Mouse (Mus musculus) MEL (cell line): ENCODE results near the gene Zp3. TPM values are rescaled to one million over a fixed set of nuclear protein-coding genes. Genes with fewer than 3 reads are reported as not detected.

Experiments
- DNase-seq: peaks from one replicate; pipeline ENCODE4 v3.0.0; 2011; ENCODE audit warnings: low read depth, low spot score
- H3K27ac ChIP-seq: 2 replicates; pipeline ENCODE4 v1.5.1; 2012; ENCODE audit warnings: low read depth, mild to moderate bottlenecking, control low read depth, low read length, moderate library complexity; ENCODE audit not compliant: control insufficient read depth
- H3K27me3 ChIP-seq, 2 experiments: fragments of 150-350 bp in 1 of 2; sonication (generic) in 1 of 2; 2 replicates each; pipeline ENCODE4 v1.6.1; 2012; ENCODE audit warnings: low read length in 2 of 2, mild to moderate bottlenecking in 2 of 2, improper control_type of control experiment in 1 of 2, moderate library complexity in 1 of 2; ENCODE audit not compliant: insufficient read depth in 2 of 2, control insufficient read depth in 1 of 2
- H3K36me3 ChIP-seq, 2 experiments: 2 replicates each; pipeline ENCODE4 v1.6.1; 2012 to 2014; ENCODE audit warnings: low read length in 2 of 2, improper control_type of control experiment in 1 of 2, inconsistent platforms in 1 of 2, mild to moderate bottlenecking in 1 of 2; ENCODE audit not compliant: insufficient read depth in 2 of 2, control insufficient read depth in 1 of 2
- H3K4me1 ChIP-seq, 2 experiments: fragments of 150-350 bp in 1 of 2; sonication (generic) in 1 of 2; 2 replicates each; pipeline ENCODE4 v1.6.1; 2012; ENCODE audit warnings: low read length in 2 of 2, improper control_type of control experiment in 1 of 2, mild to moderate bottlenecking in 1 of 2; ENCODE audit not compliant: insufficient read depth in 2 of 2, control insufficient read depth in 1 of 2
- H3K4me3 ChIP-seq, 2 experiments: fragments of 150-350 bp in 1 of 2; sonication (generic) in 1 of 2; 2 replicates each; pipeline ENCODE4 v1.5.1; 2012; ENCODE audit warnings: low read depth in 2 of 2, low read length in 2 of 2, mild to moderate bottlenecking in 2 of 2, moderate library complexity in 2 of 2, control low read depth in 1 of 2, improper control_type of control experiment in 1 of 2; ENCODE audit not compliant: control insufficient read depth in 1 of 2, insufficient read depth in 1 of 2
- H3K79me2 ChIP-seq: 2 replicates; pipeline ENCODE4 v1.6.1; 2012; ENCODE audit warnings: mild to moderate bottlenecking, low read length, moderate library complexity; ENCODE audit not compliant: control insufficient read depth, poor library complexity, insufficient read depth
- H3K9ac ChIP-seq: 2 replicates; pipeline ENCODE4 v1.6.1; 2012; ENCODE audit warnings: low read depth, mild to moderate bottlenecking, control low read depth, low read length, moderate library complexity; ENCODE audit not compliant: control insufficient read depth, poor library complexity, severe bottlenecking
- H3K9me3 ChIP-seq: fragments of 150-350 bp; sonication (generic); replicated peaks from 2 replicates; pipeline ENCODE4 v1.6.1; 2012; ENCODE audit warnings: mild to moderate bottlenecking, low read length, improper control_type of control experiment, moderate library complexity; ENCODE audit not compliant: insufficient read depth
- BHLHE40 ChIP-seq: IDR thresholded peaks from 2 replicates; pipeline ENCODE4 v1.6.1; 2012; ENCODE audit warnings: low read depth, mild to moderate bottlenecking, inconsistent platforms, low read length, improper control_type of control experiment, borderline replicate concordance
- CHD1 ChIP-seq: IDR thresholded peaks from 2 replicates; pipeline ENCODE4 v1.6.1; 2012; ENCODE audit warnings: low read depth, mild to moderate bottlenecking, inconsistent platforms, low read length, improper control_type of control experiment
- CHD2 ChIP-seq: IDR thresholded peaks from 2 replicates; pipeline ENCODE4 v1.6.1; 2011; ENCODE audit warnings: low read length, improper control_type of control experiment
- CTCF ChIP-seq, 3 experiments: IDR thresholded peaks in 2 of 3; conservative IDR thresholded peaks in 1 of 3; 2 replicates each; pipeline ENCODE4 v1.5.1; 2011 to 2012; ENCODE audit warnings: low read length in 3 of 3, low read depth in 2 of 3, mild to moderate bottlenecking in 2 of 3, improper control_type of control experiment in 1 of 3, inconsistent platforms in 1 of 3, mixed read lengths in 1 of 3, moderate library complexity in 1 of 3; ENCODE audit not compliant: control insufficient read depth in 1 of 3, insufficient read depth in 1 of 3, poor library complexity in 1 of 3, severe bottlenecking in 1 of 3
- ETS1 ChIP-seq: IDR thresholded peaks from 2 replicates; pipeline ENCODE4 v1.6.1; 2012; ENCODE audit warnings: low read depth, mild to moderate bottlenecking, inconsistent platforms, low read length, improper control_type of control experiment, moderate library complexity
- GABPA ChIP-seq: IDR thresholded peaks from 2 replicates; pipeline ENCODE4 v1.6.1; 2012; ENCODE audit warnings: low read depth, mild to moderate bottlenecking, inconsistent platforms, low read length, improper control_type of control experiment, moderate library complexity
- GATA1 ChIP-seq: IDR thresholded peaks from 2 replicates; pipeline ENCODE4 v1.6.1; 2011; ENCODE audit warnings: low read depth, low read length, improper control_type of control experiment
- HCFC1 ChIP-seq: IDR thresholded peaks from 2 replicates; pipeline ENCODE4 v1.6.1; 2012; ENCODE audit warnings: low read depth, mild to moderate bottlenecking, inconsistent platforms, low read length, improper control_type of control experiment, moderate library complexity
- JUND ChIP-seq: IDR thresholded peaks from 2 replicates; pipeline ENCODE4 v1.6.1; 2011; ENCODE audit warnings: low read depth, mild to moderate bottlenecking, improper control_type of control experiment, low read length
- MAFK ChIP-seq: IDR thresholded peaks from 2 replicates; pipeline ENCODE4 v1.6.1; 2011; ENCODE audit warnings: low read depth, mild to moderate bottlenecking, low read length, improper control_type of control experiment, borderline replicate concordance
- MAX ChIP-seq: IDR thresholded peaks from 2 replicates; pipeline ENCODE4 v1.6.1; 2011; ENCODE audit warnings: low read length, improper control_type of control experiment
- MEF2A ChIP-seq: IDR thresholded peaks from 2 replicates; pipeline ENCODE4 v1.6.1; 2014; ENCODE audit warnings: low read depth, mild to moderate bottlenecking, inconsistent platforms, low read length, improper control_type of control experiment; ENCODE audit not compliant: poor library complexity, insufficient replicate concordance, severe bottlenecking; ENCODE audit errors: extremely low read depth
- MXI1 ChIP-seq: IDR thresholded peaks from 2 replicates; pipeline ENCODE4 v1.6.1; 2011; ENCODE audit warnings: mild to moderate bottlenecking, low read depth, low read length, improper control_type of control experiment
- MYC ChIP-seq: IDR thresholded peaks from 2 replicates; pipeline ENCODE4 v1.6.1; 2011; ENCODE audit warnings: low read depth, mild to moderate bottlenecking, low read length, improper control_type of control experiment, moderate library complexity
- NELFE ChIP-seq: IDR thresholded peaks from 2 replicates; pipeline ENCODE4 v1.6.1; 2011; ENCODE audit warnings: low read depth, low read length, improper control_type of control experiment
- NRF1 ChIP-seq: IDR thresholded peaks from 2 replicates; pipeline ENCODE4 v1.6.1; 2014; ENCODE audit warnings: low read depth, mild to moderate bottlenecking, inconsistent platforms, low read length, improper control_type of control experiment, moderate library complexity; ENCODE audit not compliant: poor library complexity, insufficient read depth, severe bottlenecking
- POLR2A ChIP-seq, 2 experiments: IDR thresholded peaks; 2 replicates each; pipeline ENCODE4 v1.6.1; 2011 to 2012; ENCODE audit warnings: low read length in 2 of 2, mild to moderate bottlenecking in 2 of 2, control low read depth in 1 of 2, improper control_type of control experiment in 1 of 2, low read depth in 1 of 2, moderate library complexity in 1 of 2; ENCODE audit not compliant: control insufficient read depth in 1 of 2, insufficient read depth in 1 of 2, poor library complexity in 1 of 2
- POLR2AphosphoS2 ChIP-seq: IDR thresholded peaks from 2 replicates; pipeline ENCODE4 v1.6.1; 2011; ENCODE audit warnings: low read length, improper control_type of control experiment
- POLR2AphosphoS5 ChIP-seq: IDR thresholded peaks from 2 replicates; pipeline ENCODE4 v1.6.1; 2012; ENCODE audit warnings: low read depth, borderline replicate concordance, mild to moderate bottlenecking, inconsistent platforms, low read length, moderate library complexity, mixed read lengths
- RAD21 ChIP-seq: IDR thresholded peaks from 2 replicates; pipeline ENCODE4 v1.6.1; 2011; ENCODE audit warnings: mild to moderate bottlenecking, low read depth, low read length, improper control_type of control experiment
- RCOR1 ChIP-seq: IDR thresholded peaks from 2 replicates; pipeline ENCODE4 v1.6.1; 2012; ENCODE audit warnings: low read depth, mild to moderate bottlenecking, inconsistent platforms, low read length, improper control_type of control experiment
- SMC3 ChIP-seq: IDR thresholded peaks from 2 replicates; pipeline ENCODE4 v1.6.1; 2011; ENCODE audit warnings: low read depth, low read length, improper control_type of control experiment
- TBP ChIP-seq: IDR thresholded peaks from 2 replicates; pipeline ENCODE4 v1.8.0; 2011; ENCODE audit warnings: low read depth, low read length, improper control_type of control experiment
- TCF12 ChIP-seq: IDR thresholded peaks from 2 replicates; pipeline ENCODE4 v1.6.1; 2014; ENCODE audit warnings: low read depth, mild to moderate bottlenecking, inconsistent platforms, low read length, improper control_type of control experiment, moderate library complexity
- UBTF ChIP-seq: IDR thresholded peaks from 2 replicates; pipeline ENCODE4 v1.6.1; 2012; ENCODE audit warnings: low read depth, mild to moderate bottlenecking, inconsistent platforms, low read length, improper control_type of control experiment, moderate library complexity, borderline replicate concordance; ENCODE audit not compliant: insufficient read depth
- USF1 ChIP-seq: IDR thresholded peaks from 2 replicates; pipeline ENCODE4 v1.6.1; 2014; ENCODE audit warnings: low read depth, mild to moderate bottlenecking, inconsistent platforms, low read length, improper control_type of control experiment, moderate library complexity
- USF2 ChIP-seq, 2 experiments: IDR thresholded peaks; 2 replicates each; pipeline ENCODE4 v1.6.1; 2011 to 2012; ENCODE audit warnings: improper control_type of control experiment in 2 of 2, low read length in 2 of 2, borderline replicate concordance in 1 of 2, inconsistent platforms in 1 of 2, low read depth in 1 of 2, mild to moderate bottlenecking in 1 of 2; ENCODE audit not compliant: insufficient read depth in 1 of 2
- ZKSCAN1 ChIP-seq: IDR thresholded peaks from 2 replicates; pipeline ENCODE4 v1.6.1; 2012; ENCODE audit warnings: low read depth, mild to moderate bottlenecking, inconsistent platforms, low read length, improper control_type of control experiment, moderate library complexity
- ZNF384 ChIP-seq: IDR thresholded peaks from 2 replicates; pipeline ENCODE4 v1.6.1; 2012; ENCODE audit warnings: low read depth, mild to moderate bottlenecking, inconsistent platforms, low read length, improper control_type of control experiment
- polyA plus RNA-seq, 2 experiments: library from polyadenylated mRNA; stranded (reverse) in 1 of 2; unstranded in 1 of 2; fragments of >175 nt in 1 of 2; fragments of >200 nt in 1 of 2; gene quantifications; 2 replicates each; pipeline versions ENCODE4 v1.2.1 to v1.2.4; 2012; ENCODE audit warnings: low replicate concordance in 2 of 2, low read depth in 1 of 2; ENCODE audit not compliant: insufficient read length in 2 of 2, insufficient read depth in 1 of 2, missing spikeins in 1 of 2
- total RNA-seq: library from RNA; depleted of rRNA; stranded (reverse); fragments of 300-350 nt; gene quantifications from 2 replicates; pipeline ENCODE4 v1.2.3, GENCODE M21; 2012

The Zp3 gene
- total and polyA plus RNA-seq, 3 experiments, result not detected

- Histone ChIP-seq H3K27ac (peak overlapping the region; percentile 85), H3K9me3 (no peaks in the 10 kb centered on the region), H3K79me2 (peaks cover 4% of the 10 kb centered on the region; the same call in 1 of the 2 replicates)
- DNase-seq, result no peak
- no peak for TF ChIP-seq MEF2A
- TF ChIP-seq RAD21, result no peak
- no peak for TF ChIP-seq MXI1
- no peak for TF ChIP-seq MYC
- TF ChIP-seq, all 39 proteins: peak for 0
- Histone ChIP-seq H3K4me3 (no peak overlapping the region; a peak in 1 of 4 replicates), H3K9ac (peak overlapping the region; percentile 67; the same call in 1 of the 2 replicates), H3K36me3 (peaks cover 0 to 27% of the 10 kb centered on the region in 2 experiments; a peak in 2 of 4 replicates), H3K4me1 (peaks cover 10 to 29% of the 10 kb centered on the region in 2 experiments), H3K27me3 (no peaks in the 10 kb centered on the region)
Observed at GRCm38 (mm10) chr5:135960909-135961635, 18.8 kb upstream of the Zp3 start.

- no peaks in the 10 kb centered on the region for H3K9me3 ChIP-seq
- H3K9ac ChIP-seq, result peak overlapping the region; percentile 67
- peak overlapping the region; percentile 85 for H3K27ac ChIP-seq
- peaks cover 4 to 19% of the 10 kb centered on the region in 2 experiments; a peak in 3 of 4 replicates for H3K4me1 ChIP-seq
- H3K79me2 ChIP-seq, result peaks cover 4% of the 10 kb centered on the region; the same call in 1 of the 2 replicates
- peaks cover 0 to 17% of the 10 kb centered on the region in 2 experiments; a peak in 2 of 4 replicates for H3K36me3 ChIP-seq
- no peak for DNase-seq
- H3K27me3 ChIP-seq, result no peaks in the 10 kb centered on the region
- H3K4me3 ChIP-seq, result peak overlapping the region; percentile 53 to 58
- TF ChIP-seq JUND (no peak), MAX (peak; percentile 5; the same call in 1 of the 2 replicates), BHLHE40 (0 out of 2 replicates have a peak, but pooled peaks have one; percentile 7), TBP (0 out of 2 replicates have a peak, but pooled peaks have one; percentile 38), ZKSCAN1 (no peak), UBTF (no peak), ZNF384 (no peak), MAFK (no peak), POLR2AphosphoS5 (no peak), POLR2AphosphoS2 (peak; percentile 27), GATA1 (no peak), USF1 (no peak), SMC3 (no peak), USF2 (IDR thresholded peaks at IDR 0.05; ENCODE audit: borderline replicate concordance in 1 of 2, insufficient read depth in 1 of 2, low read depth in 1 of 2, low read length in 2 of 2) (no peak), CHD1 (no peak; the same call in 1 of the 2 replicates), CHD2 (no peak), HCFC1 (no peak), GABPA (no peak), NRF1 (no peak), CTCF (IDR thresholded peaks at IDR 0.05 in 2 of 3, conservative IDR thresholded peaks at IDR 0.05 in 1 of 3; ENCODE audit: control insufficient read depth in 1 of 3, insufficient read depth in 1 of 3, low read depth in 2 of 3, low read length in 3 of 3, poor library complexity in 1 of 3, severe bottlenecking in 1 of 3) (no peak), TCF12 (no peak), POLR2A (IDR thresholded peaks at IDR 0.05; ENCODE audit: control insufficient read depth in 1 of 2, insufficient read depth in 1 of 2, low read depth in 1 of 2, low read length in 2 of 2, poor library complexity in 1 of 2) (no peak; a peak in 1 of 4 replicates), ETS1 (peak; percentile 8; the same call in 1 of the 2 replicates), RCOR1 (0 out of 2 replicates have a peak, but pooled peaks have one; percentile 39), NELFE (peak; percentile 64; the same call in 1 of the 2 replicates), MXI1 (no peak; the same call in 1 of the 2 replicates)
Observed at GRCm38 (mm10) chr5:135962125-135962491, 17.8 kb upstream of the Zp3 start.
